Comparison of ENCODE assay signal across 30 mouse cellular contexts in the genomic region with DNA sequence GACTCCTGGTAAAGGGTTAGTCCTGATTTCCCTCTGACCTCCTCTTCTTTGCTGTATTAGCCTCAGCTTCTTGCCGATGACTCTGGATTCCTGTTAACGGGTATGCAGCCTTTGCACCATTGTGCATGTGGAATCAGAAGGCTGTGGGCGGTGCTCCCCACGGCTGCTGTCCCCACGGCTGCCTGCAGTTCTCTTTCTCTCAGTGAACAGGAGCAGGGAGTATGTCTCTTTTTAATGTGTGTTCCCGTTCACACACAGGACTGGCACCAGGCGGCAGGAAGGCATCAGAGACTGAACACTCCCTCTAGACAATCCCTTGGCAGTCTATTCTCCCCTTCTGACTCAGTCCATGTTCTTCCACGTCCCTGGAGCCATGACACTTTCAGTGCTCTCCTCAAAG.
DNase-seq lines count a peak whose midpoint lies in the region; ATAC-seq and TF ChIP-seq lines count a peak whose summit lies in the region.
"Had no signal": no experiment of that assay in that cellular context is flagged by ENCODE, and none has a peak within 500 bp of the region (broad histone marks: within the 10 kb centered on the region; RNA-seq: fewer than 3 reads in every experiment).

No protein-coding gene starts in this region.

- DNase-seq in cerebellum, postnatal 10 days: peak; percentile 13 to 18
- no peak for DNase-seq in cerebellum, adult 2 months
- DNase-seq in kidney, adult 8-10 months: no peak
- DNase-seq in brain, adult 2 months (ENCODE audit: low read depth, low spot score): peak; percentile 29
- peak; percentile 32 for DNase-seq in layer of hippocampus, adult 9-11 months
- DNase-seq in hindbrain, embryonic 10.5 days (ENCODE audit: low spot score): no peak
- DNase-seq: adrenal gland, postnatal 10 days; cerebellum, adult 11 months; gastrocnemius, postnatal 25 days; heart, adult 11 months; kidney, postnatal 4 days; left cerebral cortex, postnatal 4 days; liver, postnatal 0 days; lung, postnatal 4 days; midbrain, embryonic 14.5 days; right cerebral cortex, postnatal 14 days; thymus, postnatal 14 days had no signal

- no peaks in the 10 kb centered on the region for H3K27me3 ChIP-seq in cerebellum, adult 2 months (ENCODE audit: control insufficient read depth, insufficient read depth, low read length)
- no peaks in the 10 kb centered on the region for H3K27me3 ChIP-seq in kidney, embryonic 15.5 days
- no peaks in the 10 kb centered on the region for H3K27me3 ChIP-seq in hindbrain, embryonic 10.5 days (ENCODE audit: insufficient read depth, poor library complexity, severe bottlenecking)
- H3K27me3 ChIP-seq in intestine, embryonic 15.5 days (replicated peaks): no peaks in the 10 kb centered on the region
- H3K27me3 ChIP-seq: forebrain, embryonic 13.5 days; heart, embryonic 15.5 days; hindbrain, embryonic 12.5 days; megakaryocyte, embryonic 14.5 days had no signal

- no peak overlapping the region for H3K27ac ChIP-seq in cerebellum, adult 2 months (ENCODE audit: insufficient read depth, low read length)
- no peak overlapping the region for H3K27ac ChIP-seq in kidney, embryonic 15.5 days
- no peak overlapping the region for H3K27ac ChIP-seq in hindbrain, embryonic 10.5 days
- H3K27ac ChIP-seq in intestine, embryonic 15.5 days: no peak overlapping the region
- H3K27ac ChIP-seq: forebrain, embryonic 13.5 days; heart, embryonic 10.5 days; heart, embryonic 15.5 days; hindbrain, embryonic 12.5 days; hindbrain, postnatal 0 days; kidney, postnatal 0 days; liver, embryonic 12.5 days had no signal

- H3K4me3 ChIP-seq in cerebellum, adult 2 months (replicated peaks; ENCODE audit: insufficient read depth, low read depth, low read length): no peak overlapping the region
- no peak overlapping the region for H3K4me3 ChIP-seq in kidney, embryonic 15.5 days (replicated peaks)
- H3K4me3 ChIP-seq in hindbrain, embryonic 10.5 days: no peak overlapping the region
- H3K4me3 ChIP-seq in intestine, embryonic 15.5 days (replicated peaks): no peak overlapping the region
- H3K4me3 ChIP-seq: erythroblast, embryonic 14.5 days; forebrain, embryonic 13.5 days; heart, embryonic 10.5 days; heart, embryonic 15.5 days; hindbrain, embryonic 12.5 days; liver, embryonic 12.5 days; megakaryocyte, embryonic 14.5 days had no signal

- no peaks in the 10 kb centered on the region for H3K9me3 ChIP-seq in kidney, embryonic 15.5 days (replicated peaks)
- no peaks in the 10 kb centered on the region for H3K9me3 ChIP-seq in hindbrain, embryonic 10.5 days
- no peaks in the 10 kb centered on the region for H3K9me3 ChIP-seq in intestine, embryonic 15.5 days
- H3K9me3 ChIP-seq: forebrain, embryonic 13.5 days; heart, embryonic 10.5 days; heart, embryonic 15.5 days; hindbrain, embryonic 12.5 days; liver, embryonic 12.5 days; megakaryocyte, embryonic 14.5 days had no signal

- no peak overlapping the region for H3K4me2 ChIP-seq in kidney, embryonic 15.5 days
- H3K4me2 ChIP-seq in intestine, embryonic 15.5 days (replicated peaks): no peak overlapping the region
- H3K4me2 ChIP-seq: forebrain, embryonic 13.5 days; heart, embryonic 15.5 days; hindbrain, embryonic 12.5 days; liver, embryonic 12.5 days had no signal

- H3K9ac ChIP-seq in kidney, embryonic 15.5 days: no peak overlapping the region
- H3K9ac ChIP-seq in intestine, embryonic 15.5 days: no peak overlapping the region
- H3K9ac ChIP-seq: forebrain, embryonic 13.5 days; heart, embryonic 15.5 days; hindbrain, embryonic 12.5 days; liver, embryonic 12.5 days; liver, postnatal 0 days had no signal

- H3K4me1 ChIP-seq in cerebellum, adult 2 months (ENCODE audit: control insufficient read depth, insufficient read depth, low read length): peaks cover 19% of the 10 kb centered on the region
- 0 out of 2 replicates have a peak, but pooled peaks cover 2% of the 10 kb centered on the region for H3K4me1 ChIP-seq in kidney, embryonic 15.5 days
- no peaks in the 10 kb centered on the region for H3K4me1 ChIP-seq in hindbrain, embryonic 10.5 days (replicated peaks)
- H3K4me1 ChIP-seq in intestine, embryonic 15.5 days (replicated peaks): no peaks in the 10 kb centered on the region
- H3K4me1 ChIP-seq: forebrain, embryonic 13.5 days; heart, embryonic 15.5 days; liver, embryonic 12.5 days; megakaryocyte, embryonic 14.5 days had no signal

- 50% methylated on average over 8 of the region's 8 CpGs for WGBS in cerebellum, adult 2 months
- 34% methylated on average over 8 of the region's 8 CpGs for WGBS in kidney, embryonic 15.5 days
- WGBS in hindbrain, embryonic 10.5 days: 50% methylated on average over 8 of the region's 8 CpGs
- WGBS in intestine, embryonic 15.5 days: 34% methylated on average over 8 of the region's 8 CpGs

- no peak for TF ChIP-seq POLR2A in cerebellum, adult 2 months (IDR thresholded peaks at IDR 0.05; ENCODE audit: borderline replicate concordance, insufficient read depth, low read length)

- no peaks in the 10 kb centered on the region for H3K36me3 ChIP-seq in kidney, embryonic 15.5 days
- no peaks in the 10 kb centered on the region for H3K36me3 ChIP-seq in hindbrain, embryonic 10.5 days
- no peaks in the 10 kb centered on the region for H3K36me3 ChIP-seq in intestine, embryonic 15.5 days
- H3K36me3 ChIP-seq: heart, embryonic 10.5 days; heart, embryonic 15.5 days; hindbrain, embryonic 12.5 days; liver, embryonic 12.5 days had no signal

- ATAC-seq in kidney, embryonic 15.5 days (replicated peaks; ENCODE audit: low FRiP score): 0 out of 2 replicates have a peak, but pooled peaks have one; percentile 4
- ATAC-seq in intestine, embryonic 15.5 days: no peak
- ATAC-seq: forebrain, embryonic 13.5 days; hindbrain, postnatal 0 days; intestine, postnatal 0 days; liver, embryonic 12.5 days; liver, postnatal 0 days; Patski had no signal

- no peak for TF ChIP-seq CTCF in cerebellum, adult 2 months (IDR thresholded peaks at IDR 0.05; ENCODE audit: borderline replicate concordance, insufficient read depth, low read depth, low read length)

Comparison
In these comparisons a context has a peak if more than half of its experiments do, and no peak if none do; other contexts are left out.
1. DNase-seq: peak in cerebellum, postnatal 10 days (2 of 2), brain, adult 2 months (single experiment) and layer of hippocampus, adult 9-11 months (single experiment); none in cerebellum, adult 2 months (0 of 2), kidney, adult 8-10 months (0 of 2) and hindbrain, embryonic 10.5 days (single experiment).